Mouse (Mus musculus): Measurements from ENCODE around the gene Cgnl1. TPM values are rescaled to one million over a fixed set of nuclear protein-coding genes. Genes with fewer than 3 reads are reported as not detected.
A peak's percentile ranks its signal among the peaks of the same experiment; 100 is the strongest.

The Cgnl1 gene
- total RNA-seq (2017): 0.32 to 1.9 TPM in 2 of 3 replicates, not detected in the other

DNA sequence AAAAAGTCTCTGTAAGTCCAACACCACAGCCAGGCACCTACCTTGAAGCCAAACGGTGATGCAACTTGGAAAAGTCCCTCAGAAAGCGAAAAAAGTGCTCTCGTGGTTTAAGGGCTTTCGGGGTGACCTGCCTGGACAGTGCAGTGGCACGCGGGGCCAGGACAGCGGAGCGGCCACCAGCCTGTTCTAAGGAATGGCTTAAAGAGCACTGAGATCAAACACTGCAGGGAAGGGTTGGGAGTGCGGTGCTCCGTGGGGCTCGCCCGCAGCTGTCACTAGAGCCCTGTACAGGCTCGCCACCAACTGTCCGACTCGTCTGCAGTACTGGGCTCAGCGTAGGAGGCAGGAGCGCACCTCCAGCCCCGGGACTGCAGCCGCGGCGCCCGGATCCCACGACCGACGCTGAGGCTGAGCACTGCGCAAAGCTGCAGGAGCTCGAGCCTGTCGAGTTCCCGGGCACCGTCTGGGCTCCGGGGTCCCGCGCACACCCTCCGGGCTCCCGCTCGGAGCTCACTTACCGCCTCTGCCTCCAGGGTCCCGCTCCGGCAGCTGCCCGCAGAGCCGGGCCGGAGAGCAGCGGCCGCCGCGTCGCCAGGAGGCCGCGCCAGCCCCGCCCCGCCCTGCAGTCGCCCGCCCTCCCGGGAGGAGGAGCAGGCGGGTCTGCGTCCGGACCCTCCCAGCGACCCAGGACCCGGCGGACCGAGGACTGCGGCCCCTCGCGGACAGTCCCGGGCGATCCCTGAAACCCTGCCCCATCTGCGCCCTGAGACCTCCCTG lies at the start of gene Cgnl1:
TSS of gene Cgnl1 (minus strand) at position 612 of the 777 bp plus-strand sequence.
- no peak for ATAC-seq (replicated peaks; ENCODE audit: insufficient number of reproducible peaks, low FRiP score, low TSS enrichment, poor library complexity, severe bottlenecking)

- ATAC-seq (replicated peaks; ENCODE audit: insufficient number of reproducible peaks, low FRiP score, low TSS enrichment, poor library complexity, severe bottlenecking): no peak
Measured at GRCm38 (mm10) chr9:71818453-71818852, 47.1 kb upstream of the Cgnl1 start.

DNA sequence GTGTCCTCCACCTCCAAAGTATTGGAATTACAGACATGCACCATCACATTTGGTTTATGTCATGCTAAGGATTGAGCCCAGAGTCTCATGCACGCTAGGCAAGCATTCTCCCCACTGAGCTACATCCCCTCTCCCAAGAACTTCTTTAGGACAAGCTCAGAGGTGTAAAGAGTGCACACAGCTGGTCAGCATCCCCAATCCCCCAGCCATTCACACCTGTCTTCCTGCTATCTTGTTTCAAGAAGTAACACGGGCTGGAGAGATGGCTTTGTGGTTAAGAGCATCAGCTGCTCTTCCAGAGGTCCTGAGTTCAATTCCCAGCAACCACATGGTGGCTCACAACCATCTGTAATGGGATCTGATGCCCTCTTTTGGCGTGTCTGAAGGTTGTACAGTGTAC lies 44.7 kb upstream of the Cgnl1 start:
- ATAC-seq (replicated peaks; ENCODE audit: insufficient number of reproducible peaks, low FRiP score, low TSS enrichment, poor library complexity, severe bottlenecking): no peak

DNA sequence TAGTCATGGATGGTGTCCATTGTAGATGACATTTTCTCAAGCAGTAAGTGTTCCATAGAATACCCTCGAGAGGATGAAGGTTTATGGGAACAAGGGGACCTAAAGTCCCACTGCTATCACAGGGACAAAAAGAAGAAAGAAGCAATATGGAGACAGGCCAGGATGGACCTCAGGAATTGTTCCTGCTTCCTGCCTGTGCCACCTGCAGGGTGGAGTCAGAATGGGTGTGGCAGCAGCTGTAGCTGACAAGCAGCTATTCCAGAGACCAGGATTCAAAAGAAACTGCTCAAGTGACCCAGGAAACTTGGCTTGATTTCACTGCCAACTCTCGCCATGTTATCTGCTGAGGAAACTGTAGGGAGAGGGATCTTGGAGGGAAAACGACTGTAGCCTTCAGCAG lies 42.2 kb upstream of the Cgnl1 start:
- no peak for ATAC-seq (replicated peaks; ENCODE audit: insufficient number of reproducible peaks, low FRiP score, low TSS enrichment, poor library complexity, severe bottlenecking)

GRCm38 (mm10) chr9:71812914-71813313 lies 41.5 kb upstream of the Cgnl1 start:
- ATAC-seq (replicated peaks; ENCODE audit: insufficient number of reproducible peaks, low FRiP score, low TSS enrichment, poor library complexity, severe bottlenecking): no peak

GRCm38 (mm10) chr9:71812402-71812801 lies 41.0 kb upstream of the Cgnl1 start:
- ATAC-seq (replicated peaks; ENCODE audit: insufficient number of reproducible peaks, low FRiP score, low TSS enrichment, poor library complexity, severe bottlenecking): no peak

GRCm38 (mm10) chr9:71811404-71811803 lies 40.0 kb upstream of the Cgnl1 start:
- no peak for ATAC-seq (replicated peaks; ENCODE audit: insufficient number of reproducible peaks, low FRiP score, low TSS enrichment, poor library complexity, severe bottlenecking)

- no peak for ATAC-seq (replicated peaks; ENCODE audit: insufficient number of reproducible peaks, low FRiP score, low TSS enrichment, poor library complexity, severe bottlenecking)
Measured at GRCm38 (mm10) chr9:71810723-71811122, 39.3 kb upstream of the Cgnl1 start.

GRCm38 (mm10) chr9:71808640-71809254 lies 37.3 kb upstream of the Cgnl1 start:
- ATAC-seq (replicated peaks; ENCODE audit: insufficient number of reproducible peaks, low FRiP score, low TSS enrichment, poor library complexity, severe bottlenecking): no peak

DNA sequence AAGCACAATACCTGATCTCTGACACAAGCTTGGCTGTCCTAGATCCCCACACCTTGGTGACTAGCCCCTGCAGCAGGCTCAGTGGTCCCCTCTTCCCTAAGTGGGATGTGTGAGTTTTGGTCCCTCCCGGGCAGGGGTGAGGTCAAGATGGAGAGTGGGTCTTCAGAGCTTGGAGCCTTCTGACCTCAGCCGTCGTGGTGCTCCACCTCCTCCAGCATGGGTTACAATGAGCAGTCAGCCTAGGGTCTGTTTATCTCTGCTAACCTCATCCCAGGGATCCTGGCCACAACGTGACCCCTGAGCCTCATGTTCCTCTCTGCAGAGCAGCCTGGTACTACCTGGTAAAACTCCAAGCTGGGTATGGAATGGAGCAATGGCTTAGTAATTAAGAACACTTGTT lies 36.4 kb upstream of the Cgnl1 start:
- no peak for ATAC-seq (replicated peaks; ENCODE audit: insufficient number of reproducible peaks, low FRiP score, low TSS enrichment, poor library complexity, severe bottlenecking)

DNA sequence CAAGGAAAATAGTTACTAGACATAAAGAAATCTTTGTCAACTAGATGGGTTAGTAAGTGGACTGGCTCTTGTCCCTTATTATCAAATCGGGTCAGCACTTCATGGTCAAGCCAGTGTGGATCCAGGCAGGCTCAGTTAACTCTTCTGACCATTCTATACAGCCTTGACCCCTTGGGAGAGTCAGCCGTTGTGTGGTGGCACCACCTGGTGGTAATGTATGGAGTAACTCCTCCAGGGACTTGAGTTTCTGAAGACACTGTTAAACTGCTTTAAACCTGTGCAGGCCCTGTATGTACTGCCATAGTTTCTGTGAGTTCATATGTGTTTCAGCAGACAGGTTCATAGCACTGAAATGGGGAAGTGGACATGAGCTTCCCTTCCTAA lies 35.0 kb upstream of the Cgnl1 start:
- 0 out of 2 replicates have a peak, but pooled peaks have one; percentile 45 for ATAC-seq (replicated peaks; ENCODE audit: insufficient number of reproducible peaks, low FRiP score, low TSS enrichment, poor library complexity, severe bottlenecking)

GRCm38 (mm10) chr9:71805646-71806421 lies 34.4 kb upstream of the Cgnl1 start:
- ATAC-seq (replicated peaks; ENCODE audit: insufficient number of reproducible peaks, low FRiP score, low TSS enrichment, poor library complexity, severe bottlenecking): no peak

- no peak for ATAC-seq (replicated peaks; ENCODE audit: insufficient number of reproducible peaks, low FRiP score, low TSS enrichment, poor library complexity, severe bottlenecking)
Measured at GRCm38 (mm10) chr9:71804116-71804515, 32.7 kb upstream of the Cgnl1 start.

- no peak for ATAC-seq (replicated peaks; ENCODE audit: insufficient number of reproducible peaks, low FRiP score, low TSS enrichment, poor library complexity, severe bottlenecking)
Measured at GRCm38 (mm10) chr9:71803281-71803680, 31.9 kb upstream of the Cgnl1 start.

DNA sequence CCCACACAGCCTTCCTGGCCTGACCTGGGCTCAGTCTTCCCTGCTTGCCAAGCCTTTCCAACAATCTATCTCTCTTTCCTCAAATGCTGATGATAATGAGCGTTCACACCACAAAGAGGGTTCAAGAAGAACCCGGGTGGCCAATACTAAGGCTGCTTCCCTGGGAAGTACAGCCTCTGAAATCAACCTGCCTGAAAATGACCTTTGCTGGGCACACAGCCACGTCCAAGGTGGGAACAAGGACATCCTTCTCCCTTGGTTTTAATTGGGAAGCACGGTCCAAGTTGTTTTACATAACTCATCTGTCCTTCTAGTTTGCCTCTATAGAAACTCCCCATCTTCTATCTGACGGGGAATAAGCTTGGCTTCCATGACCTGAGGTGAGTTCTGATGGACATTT lies 28.2 kb upstream of the Cgnl1 start:
- ATAC-seq (replicated peaks; ENCODE audit: insufficient number of reproducible peaks, low FRiP score, low TSS enrichment, poor library complexity, severe bottlenecking): no peak

GRCm38 (mm10) chr9:71798176-71798575 lies 26.8 kb upstream of the Cgnl1 start:
- ATAC-seq (replicated peaks; ENCODE audit: insufficient number of reproducible peaks, low FRiP score, low TSS enrichment, poor library complexity, severe bottlenecking): no peak

DNA sequence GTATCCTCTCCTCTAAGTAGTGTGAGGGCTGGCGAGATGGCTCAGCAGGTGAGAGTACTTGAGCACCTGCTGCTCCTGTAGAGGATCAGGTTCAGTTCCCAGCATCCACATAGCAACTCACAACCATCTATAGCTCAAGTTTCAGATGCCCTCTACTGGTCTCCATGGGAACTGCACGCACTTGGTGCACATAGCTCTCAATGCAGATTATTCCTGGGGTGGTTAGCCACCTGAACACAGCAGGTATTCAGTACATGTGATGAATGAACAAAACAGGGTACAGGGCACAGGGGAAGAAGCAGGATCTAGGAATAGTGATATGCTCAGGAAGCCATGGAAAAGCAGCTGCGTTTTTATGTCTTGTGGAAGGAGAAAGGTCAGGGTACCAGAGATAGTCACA lies 6.0 kb upstream of the Cgnl1 start:
- no peak for ATAC-seq (replicated peaks; ENCODE audit: insufficient number of reproducible peaks, low FRiP score, low TSS enrichment, poor library complexity, severe bottlenecking)

DNA sequence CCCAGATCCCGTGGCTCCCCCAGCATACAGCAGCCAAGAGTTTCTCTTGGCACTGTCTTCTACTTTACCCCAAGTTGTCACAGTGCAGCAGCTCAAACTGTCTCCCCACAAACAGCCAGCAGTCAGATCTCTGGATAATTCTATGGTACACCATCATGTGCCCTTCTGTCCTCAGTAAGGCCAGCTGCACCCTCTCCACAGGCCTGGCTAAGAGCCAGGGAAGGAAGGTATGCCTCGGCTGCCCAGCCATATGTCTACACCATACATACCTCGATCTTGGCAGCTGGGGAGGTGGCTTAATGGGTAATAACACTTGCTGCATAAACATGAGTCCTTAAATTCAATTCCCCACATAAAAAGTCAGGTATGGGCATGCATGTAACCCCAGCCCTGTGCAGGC lies 4.9 kb upstream of the Cgnl1 start:
- no peak for ATAC-seq (replicated peaks; ENCODE audit: insufficient number of reproducible peaks, low FRiP score, low TSS enrichment, poor library complexity, severe bottlenecking)

- ATAC-seq (replicated peaks; ENCODE audit: insufficient number of reproducible peaks, low FRiP score, low TSS enrichment, poor library complexity, severe bottlenecking): no peak
Measured at GRCm38 (mm10) chr9:71773563-71773962, 2.2 kb upstream of the Cgnl1 start.

DNA sequence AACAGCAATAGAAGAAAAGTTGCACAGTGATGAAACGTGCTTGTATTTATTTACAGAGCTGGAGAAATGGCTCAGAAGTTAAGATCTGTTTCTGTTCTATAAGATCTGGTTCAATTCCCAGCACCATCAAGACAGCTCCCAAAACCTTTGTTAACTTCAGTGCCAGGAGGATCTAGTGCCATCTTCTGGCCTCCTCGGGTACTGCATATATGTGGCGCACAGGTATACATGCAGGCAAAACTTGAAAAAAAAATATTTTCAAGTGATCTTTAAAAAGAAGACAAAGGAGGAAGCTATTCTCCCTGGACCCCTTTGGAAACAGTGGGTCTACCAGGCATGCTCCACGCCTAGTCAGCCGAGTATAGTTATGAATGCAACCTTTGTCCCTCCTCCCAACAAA lies 936 bp upstream of the Cgnl1 start:
- no peak for ATAC-seq (replicated peaks; ENCODE audit: insufficient number of reproducible peaks, low FRiP score, low TSS enrichment, poor library complexity, severe bottlenecking)
